Mouse (Mus musculus) thymus, postnatal 36 days (tissue): ENCODE data around the gene Hlx.
A peak's percentile ranks its signal among the peaks of the same experiment; 100 is the strongest.

Experiments used
- DNase-seq, 2 experiments: peaks; one replicate each; pipeline ENCODE4 v3.0.0; 2022; ENCODE audit warnings: mixed read lengths in 2 of 2

The Hlx gene

GRCm38 (mm10) chr1:184732556-184733049, at the start of gene Hlx:
TSS of gene Hlx (minus strand) at chr1:184732619.
- DNase-seq, result peak; percentile 31 to 51

GRCm38 (mm10) chr1:184782161-184782513, 49.7 kb upstream of the Hlx start:
- no peak for DNase-seq

GRCm38 (mm10) chr1:184781286-184782160, 49.1 kb upstream of the Hlx start:
- no peak for DNase-seq

- no peak for DNase-seq
Measured at GRCm38 (mm10) chr1:184778157-184778556, 45.7 kb upstream of the Hlx start.

DNA sequence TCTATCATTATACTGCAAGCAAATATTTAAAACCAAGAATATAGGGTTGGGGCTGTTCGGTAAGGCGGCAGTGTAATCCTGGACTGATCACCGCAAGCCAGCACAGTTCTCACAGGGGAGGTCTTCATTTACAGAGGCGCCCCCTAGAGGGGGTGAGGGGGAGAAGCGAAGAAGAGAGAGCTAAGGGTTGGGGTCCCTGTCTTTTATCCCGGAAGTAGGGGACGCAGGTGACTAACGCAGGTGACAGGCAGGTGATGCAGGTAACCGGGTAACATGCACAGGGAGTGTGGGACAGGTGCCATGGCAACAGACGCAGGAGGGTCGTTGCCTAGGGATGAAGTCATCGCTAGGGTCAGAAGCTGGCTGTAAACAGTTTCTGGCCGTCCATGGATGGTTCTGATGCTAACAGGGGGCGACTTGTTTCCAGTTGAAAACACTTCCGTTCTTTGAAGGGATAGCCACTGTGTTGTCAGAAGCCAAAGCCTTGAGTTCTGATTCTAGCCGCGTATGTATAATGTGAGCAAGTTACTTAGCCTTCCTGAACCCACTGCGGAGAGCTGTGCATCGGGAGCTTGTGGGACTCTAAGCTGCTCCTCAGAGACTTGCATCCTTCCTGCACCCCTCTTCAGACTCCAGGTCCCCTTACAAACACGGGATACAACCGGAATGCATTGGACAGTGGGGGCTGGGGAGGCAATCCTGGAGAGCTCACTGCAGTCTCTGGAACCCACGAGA, 44.8 kb upstream of the Hlx start:
- no peak for DNase-seq

GRCm38 (mm10) chr1:184775289-184775688, 42.9 kb upstream of the Hlx start:
- DNase-seq, result no peak

GRCm38 (mm10) chr1:184771891-184772249, 39.5 kb upstream of the Hlx start:
- DNase-seq, result no peak

DNA sequence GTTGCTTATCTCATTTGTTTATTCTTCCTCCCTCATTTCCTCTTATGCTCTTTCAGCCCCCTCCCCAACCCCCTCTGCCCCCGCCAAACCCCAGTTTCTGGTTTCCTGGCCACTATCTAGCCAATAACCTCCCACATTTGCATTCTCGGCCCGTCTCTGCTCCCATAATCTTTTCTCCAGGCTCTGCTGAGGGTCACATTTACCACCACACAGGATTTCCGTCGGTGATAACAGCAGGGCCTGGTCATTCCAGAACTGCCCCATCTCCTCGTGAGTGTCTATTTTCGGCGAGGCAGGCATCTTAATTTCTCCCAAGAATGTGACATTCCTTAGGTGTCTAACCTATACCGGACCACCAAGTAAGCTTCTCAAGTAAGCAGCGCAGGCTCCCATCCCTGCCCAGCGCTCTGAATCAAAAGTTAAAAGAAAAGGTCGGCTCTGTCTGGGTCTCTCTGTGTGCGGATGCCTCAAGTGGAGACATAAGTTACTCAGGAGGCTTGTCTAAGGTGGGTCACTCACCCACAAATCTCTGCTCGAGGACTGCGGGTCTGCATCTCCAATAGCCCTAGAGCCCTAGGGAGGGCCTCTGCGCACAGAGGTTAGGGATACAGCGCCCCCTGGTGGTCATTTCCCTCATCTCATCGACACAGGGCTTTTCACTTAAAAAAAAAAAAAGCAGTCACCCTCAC, 38.9 kb upstream of the Hlx start:
- peak; percentile 54 to 68 for DNase-seq

GRCm38 (mm10) chr1:184763866-184764265, 31.4 kb upstream of the Hlx start:
- no peak for DNase-seq

- no peak for DNase-seq
Measured at GRCm38 (mm10) chr1:184762941-184763340, 30.5 kb upstream of the Hlx start.

GRCm38 (mm10) chr1:184761988-184762387, 29.6 kb upstream of the Hlx start:
- DNase-seq, result no peak

DNA sequence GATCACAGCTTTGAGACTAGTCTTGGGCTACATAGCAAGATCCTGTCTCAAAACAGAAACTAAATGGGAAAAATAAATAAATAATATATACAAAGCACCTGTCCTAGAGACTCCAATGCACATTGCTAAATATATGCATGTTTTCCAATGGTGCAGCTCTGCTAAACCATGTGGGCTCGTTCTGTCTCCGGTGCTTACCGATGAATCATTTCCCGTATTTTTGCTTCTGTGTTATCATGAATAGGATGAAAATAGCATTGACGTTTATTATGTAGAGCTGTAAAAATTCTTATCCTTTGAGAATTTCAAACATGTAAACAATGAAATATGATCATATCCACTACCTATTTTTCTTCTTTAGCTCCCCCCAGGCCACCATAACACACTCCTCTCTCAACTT, 20.3 kb upstream of the Hlx start:
- no peak for DNase-seq

DNA sequence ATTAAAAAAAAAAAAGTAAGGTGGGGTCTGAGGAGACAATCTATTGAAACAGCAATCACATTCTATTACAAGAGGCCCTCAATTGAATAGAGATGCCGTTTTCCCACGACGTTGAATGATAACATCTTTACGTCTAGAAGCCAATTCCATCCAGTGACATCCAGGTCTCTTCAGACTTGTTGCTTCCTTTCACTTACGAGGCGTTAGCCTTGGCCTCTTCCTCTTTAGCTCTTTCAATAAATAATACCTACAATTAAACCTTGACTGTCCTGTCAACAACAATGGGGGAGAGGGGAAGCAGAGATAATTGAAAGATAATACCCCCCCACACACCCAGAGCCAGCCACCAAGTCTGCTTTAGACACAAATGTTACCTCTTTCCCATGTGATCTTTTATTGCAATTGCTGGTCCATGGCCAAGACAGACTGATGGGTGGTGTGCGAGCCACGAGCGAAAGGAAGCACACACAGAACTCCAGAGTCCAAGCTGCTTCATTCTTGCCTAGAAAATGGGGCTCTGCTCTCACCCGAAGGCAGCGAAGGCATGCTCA, 17.8 kb upstream of the Hlx start:
- no peak for DNase-seq

- DNase-seq, result no peak
Measured at GRCm38 (mm10) chr1:184748692-184749152, 16.3 kb upstream of the Hlx start.

GRCm38 (mm10) chr1:184737876-184738479, 5.6 kb upstream of the Hlx start:
- peak; percentile 48 to 52 for DNase-seq

DNA sequence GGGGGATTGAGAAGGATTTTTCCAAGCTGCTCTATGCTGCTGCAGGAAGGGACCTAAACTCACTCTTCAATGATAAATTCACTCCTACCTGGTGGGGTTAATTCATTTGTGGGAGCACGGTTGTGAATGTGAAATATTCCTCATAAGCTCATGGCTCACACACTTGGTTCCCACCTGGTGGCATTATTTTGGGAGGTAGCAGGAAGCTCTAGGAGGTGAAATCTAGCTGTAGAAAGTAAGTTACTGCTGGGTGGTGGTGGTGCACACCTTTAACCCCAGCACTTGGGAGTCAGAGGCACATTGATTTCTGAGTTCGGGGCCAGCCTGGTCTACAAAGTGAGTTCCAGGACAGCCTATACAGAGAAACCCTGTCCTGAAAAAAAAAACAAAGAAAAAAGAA, 4.8 kb upstream of the Hlx start:
- DNase-seq, result no peak

DNA sequence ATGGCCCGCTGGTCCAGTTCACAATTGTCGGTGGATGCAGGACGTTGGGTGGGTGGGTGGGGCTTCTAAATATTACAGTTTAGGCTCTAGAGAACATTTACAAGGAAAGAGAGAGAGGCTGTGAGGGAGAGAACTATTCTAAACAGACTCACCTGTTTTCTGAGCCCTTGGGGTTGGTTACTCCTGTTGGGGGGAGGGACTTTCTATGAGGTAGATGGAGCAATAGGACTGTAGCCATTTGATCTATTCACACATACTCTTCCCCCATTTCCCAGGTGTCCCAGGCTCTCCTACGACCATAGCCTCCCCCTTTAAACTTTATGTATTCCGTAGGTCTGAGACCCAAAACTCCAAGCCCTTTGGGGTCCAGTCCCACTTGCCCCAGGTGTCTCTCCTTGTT, 3.8 kb upstream of the Hlx start:
- no peak for DNase-seq

DNA sequence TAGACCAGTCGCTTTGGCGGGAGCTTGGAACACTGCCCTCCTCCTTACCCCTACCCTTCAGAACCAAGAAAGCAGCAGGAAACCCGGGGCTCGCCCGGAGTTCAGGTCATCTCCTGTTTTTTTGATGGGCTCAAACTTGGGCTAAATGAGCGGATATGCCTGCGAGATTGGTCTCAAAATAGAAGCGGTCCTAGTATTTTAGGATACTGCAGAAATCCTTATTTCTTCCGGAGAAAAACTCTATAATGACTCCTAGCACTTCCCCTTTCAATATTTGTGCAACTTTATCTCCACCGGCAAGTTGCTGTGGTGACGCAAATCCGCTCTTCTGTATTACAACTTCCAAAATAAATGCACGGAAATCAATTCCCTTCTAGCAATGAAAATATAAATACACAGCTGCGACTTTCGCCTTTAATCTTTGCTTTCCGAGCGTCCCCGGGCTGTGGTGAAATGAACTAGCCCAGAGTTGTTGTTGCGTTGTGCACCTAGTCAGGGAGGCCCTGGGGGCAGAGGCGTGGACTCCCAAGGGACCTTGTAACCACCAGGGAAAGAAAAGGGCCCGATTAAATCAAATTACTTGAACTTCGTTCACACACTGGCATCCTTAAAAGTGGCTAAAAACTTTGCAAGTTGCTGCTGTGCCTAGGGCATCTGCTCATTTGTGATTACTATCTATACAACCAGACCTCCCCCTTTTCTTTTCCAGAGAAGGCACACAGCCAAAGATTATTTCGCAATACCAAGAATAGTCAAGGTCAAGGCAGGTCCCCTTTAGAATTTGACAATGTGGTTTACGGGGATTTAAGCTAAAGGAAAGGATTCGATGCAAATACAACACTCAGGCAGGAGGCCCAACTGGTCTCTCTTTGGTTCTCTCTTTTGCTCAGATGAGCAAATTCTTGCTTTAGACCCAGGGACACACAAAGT, 2.8 kb upstream of the Hlx start:
- no peak for DNase-seq

DNA sequence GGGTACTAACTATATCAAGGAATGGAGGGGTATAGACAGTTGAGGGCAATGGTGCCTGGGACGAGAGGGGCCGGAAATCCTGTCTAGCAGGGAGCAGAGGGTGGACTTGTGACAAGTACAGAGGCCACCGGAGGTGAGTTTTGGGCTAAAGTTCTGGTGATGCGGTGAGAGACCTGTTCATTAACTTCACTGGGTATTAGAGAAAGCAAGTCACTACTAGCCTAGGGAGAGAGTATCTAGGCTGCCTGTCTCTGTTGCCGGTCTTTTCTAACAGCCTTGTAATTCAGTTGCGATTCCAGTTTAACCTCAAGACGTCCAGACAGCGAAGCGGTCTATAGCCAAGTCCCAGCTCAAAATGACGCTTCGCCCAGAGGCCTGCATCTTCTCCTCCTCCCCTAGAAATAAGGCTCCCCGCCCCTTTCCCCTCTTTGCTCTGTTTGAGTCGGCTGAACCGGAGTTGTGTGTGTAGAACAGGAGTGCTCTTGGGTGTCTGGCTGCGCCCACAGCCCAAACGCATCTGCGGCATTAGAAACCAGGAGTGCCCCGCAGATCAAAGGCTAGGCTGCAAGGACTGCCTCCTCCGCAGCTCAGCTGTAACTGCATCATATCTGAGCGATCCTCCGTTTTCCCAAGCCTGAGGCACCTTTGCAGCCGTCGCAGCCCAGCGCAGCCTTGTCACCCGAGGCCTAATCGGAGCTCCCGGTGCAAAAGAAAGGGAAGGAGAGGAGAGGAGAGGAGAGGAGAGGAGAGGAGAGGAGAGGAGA, 1.8 kb upstream of the Hlx start:
- DNase-seq, result peak; percentile 11

DNA sequence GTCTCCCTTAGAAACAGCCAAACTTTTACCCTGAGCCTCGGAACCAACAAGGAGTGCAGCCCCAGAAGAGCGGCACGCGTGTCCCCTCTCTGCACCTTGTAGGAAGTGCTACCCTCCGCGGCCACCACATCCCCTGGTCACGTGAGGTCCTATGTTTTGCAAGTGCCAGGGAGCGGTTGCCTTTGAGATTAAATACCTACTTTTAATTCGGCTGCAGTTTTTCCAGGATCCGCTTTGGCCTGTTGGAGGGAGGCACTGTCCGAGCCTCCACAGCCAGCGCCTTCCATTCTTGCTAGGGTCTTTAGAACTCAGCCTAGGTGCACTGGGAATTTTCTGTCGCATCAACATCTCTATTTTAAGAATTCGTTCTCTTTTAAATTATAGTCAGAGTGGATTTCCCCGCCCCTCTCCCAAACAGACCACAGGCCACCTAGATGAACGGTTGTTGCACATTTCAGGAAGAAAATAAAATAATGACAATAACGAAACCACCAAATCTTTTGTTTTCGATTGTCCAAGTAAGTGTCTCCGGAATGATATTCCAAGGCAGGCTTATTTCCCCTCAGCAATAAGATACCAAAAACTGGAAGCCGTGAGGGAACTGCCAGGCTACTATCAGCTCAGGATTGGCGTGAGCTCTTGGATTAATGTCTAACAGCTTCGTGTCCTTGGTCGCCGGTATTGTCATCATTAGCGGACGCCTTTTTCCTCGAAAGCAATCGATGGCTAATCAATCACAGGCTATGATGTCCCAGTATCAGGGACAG, 1.1 kb upstream of the Hlx start:
- peak; percentile 19 to 26 for DNase-seq
